Mouse (Mus musculus) brain, embryonic 14.5 days (tissue): Measurements from ENCODE around the gene Gm9803. TPM values are rescaled to one million over a fixed set of nuclear protein-coding genes. Genes with fewer than 3 reads are reported as not detected.

ENCODE experiments used
- DNase-seq: peaks from one replicate; pipeline ENCODE4 v3.0.0-alpha.2; 2011; ENCODE audit warnings: low read depth
- CTCF ChIP-seq: fragments of 200-500 bp; IDR thresholded peaks from 2 replicates; pipeline ENCODE4 v1.5.1; 2012; ENCODE audit warnings: inconsistent platforms, mild to moderate bottlenecking, moderate library complexity, borderline replicate concordance; ENCODE audit not compliant: insufficient read depth, insufficient read length; ENCODE audit errors: extremely low read depth
- POLR2A ChIP-seq: fragments of 200-500 bp; IDR thresholded peaks from 2 replicates; pipeline ENCODE4 v1.6.1; 2012; ENCODE audit warnings: mild to moderate bottlenecking, inconsistent platforms, borderline replicate concordance; ENCODE audit not compliant: poor library complexity, insufficient read depth, insufficient read length, severe bottlenecking; ENCODE audit errors: extremely low read depth
- polyA plus RNA-seq: library from polyadenylated mRNA; depleted of rRNA; stranded (reverse); fragments of >200 nt; gene quantifications from 2 replicates; pipeline ENCODE4 v1.2.3, GENCODE M21; 2012; rRNA removed

The Gm9803 gene
- polyA plus RNA-seq, 1 experiment = 15.0 TPM

- TF ChIP-seq POLR2A (no peak), CTCF (no peak)
- DNase-seq = no peak
Observed at GRCm38 (mm10) chr10:43557630-43558165, 33.8 kb downstream of the Gm9803 start.

GRCm38 (mm10) chr10:43559313-43559712 is 35.4 kb downstream of the Gm9803 start:
- TF ChIP-seq POLR2A (no peak), CTCF (no peak)

GRCm38 (mm10) chr10:43560765-43561164 is 36.9 kb downstream of the Gm9803 start:
- DNase-seq = no peak
- TF ChIP-seq POLR2A (no peak), CTCF (no peak; the same call in 1 of the 2 replicates)

More at GRCm38 (mm10) chr10:43559313-43559712, 35.4 kb downstream of the Gm9803 start:
- DNase-seq = peak; percentile 39

GRCm38 (mm10) chr10:43561311-43561710 is 37.4 kb downstream of the Gm9803 start:
- DNase-seq = no peak
- no peak for TF ChIP-seq POLR2A
- TF ChIP-seq CTCF = no peak

Other genes starting within 250 kb of the Gm9803 start
- gene Bend3, start 45.3 kb upstream of the Gm9803 start, polyA plus RNA-seq = 10.5 and 13.1 TPM in 2 replicates
- gene 1700021F05Rik, start 16.9 kb downstream of the Gm9803 start, polyA plus RNA-seq = 17.9 and 26.4 TPM in 2 replicates
- 1,206 and 1,229 TPM in 2 replicates for gene Cd24a, start 54.2 kb downstream of the Gm9803 start, polyA plus RNA-seq